Mouse (Mus musculus): ENCODE data around the gene Mief2.

The Mief2 gene

GRCm38 (mm10) chr11:60719263-60719662, 8.9 kb upstream of the Mief2 start:
- no peak for DNase-seq (ENCODE audit: low read depth, low spot score)

GRCm38 (mm10) chr11:60726601-60727391, 1.4 kb upstream of the Mief2 start, which contains the start of gene Flii:
Gene Flii (minus strand): TSS chr11:60727263.
- DNase-seq (ENCODE audit: low read depth, low spot score) = peak; percentile 61

- DNase-seq (ENCODE audit: low read depth, low spot score) = no peak
These were observed 632 bp upstream of the Mief2 start for GRCm38 (mm10) chr11:60727392-60728140.

- no peak for DNase-seq (ENCODE audit: low read depth, low spot score)
These were observed 1.0 kb downstream of the Mief2 start for GRCm38 (mm10) chr11:60729217-60729641.

GRCm38 (mm10) chr11:60730169-60730568, 2.0 kb downstream of the Mief2 start:
- no peak for DNase-seq (ENCODE audit: low read depth, low spot score)

GRCm38 (mm10) chr11:60731251-60731650, 3.1 kb downstream of the Mief2 start:
- DNase-seq (ENCODE audit: low read depth, low spot score) = no peak

GRCm38 (mm10) chr11:60734206-60734605, 6.0 kb downstream of the Mief2 start:
- no peak for DNase-seq (ENCODE audit: low read depth, low spot score)

- DNase-seq (ENCODE audit: low read depth, low spot score) = no peak
These were observed 7.0 kb downstream of the Mief2 start for GRCm38 (mm10) chr11:60735191-60735590.

GRCm38 (mm10) chr11:60736491-60736890, 8.3 kb downstream of the Mief2 start:
- DNase-seq (ENCODE audit: low read depth, low spot score) = no peak

GRCm38 (mm10) chr11:60737450-60737849, 9.3 kb downstream of the Mief2 start:
- DNase-seq (ENCODE audit: low read depth, low spot score) = no peak

- DNase-seq (ENCODE audit: low read depth, low spot score) = peak; percentile 84
These were observed 12.1 kb downstream of the Mief2 start for GRCm38 (mm10) chr11:60740321-60740720.

GRCm38 (mm10) chr11:60755570-60755969, 27.4 kb downstream of the Mief2 start:
- DNase-seq (ENCODE audit: low read depth, low spot score) = no peak

- DNase-seq (ENCODE audit: low read depth, low spot score) = no peak
These were observed 33.5 kb downstream of the Mief2 start for GRCm38 (mm10) chr11:60761681-60762080.

- no peak for DNase-seq (ENCODE audit: low read depth, low spot score)
These were observed 38.8 kb downstream of the Mief2 start for GRCm38 (mm10) chr11:60766969-60767368.

- no peak for DNase-seq (ENCODE audit: low read depth, low spot score)
These were observed 41.1 kb downstream of the Mief2 start for GRCm38 (mm10) chr11:60769322-60769721.

- no peak for DNase-seq (ENCODE audit: low read depth, low spot score)
These were observed 42.6 kb downstream of the Mief2 start for GRCm38 (mm10) chr11:60770776-60771175.

GRCm38 (mm10) chr11:60772161-60772560, 44.0 kb downstream of the Mief2 start:
- DNase-seq (ENCODE audit: low read depth, low spot score) = no peak

GRCm38 (mm10) chr11:60774158-60774689, 46.0 kb downstream of the Mief2 start:
- DNase-seq (ENCODE audit: low read depth, low spot score) = no peak

- DNase-seq (ENCODE audit: low read depth, low spot score) = no peak
These were observed 46.6 kb downstream of the Mief2 start for GRCm38 (mm10) chr11:60774841-60775240.

GRCm38 (mm10) chr11:60775578-60775977, 47.4 kb downstream of the Mief2 start:
- no peak for DNase-seq (ENCODE audit: low read depth, low spot score)

GRCm38 (mm10) chr11:60776107-60776828, 48.1 kb downstream of the Mief2 start:
- DNase-seq (ENCODE audit: low read depth, low spot score) = no peak
